Mouse (Mus musculus) brain, embryonic 14.5 days (tissue): ENCODE measurements at regions not wholly inside any gene's neighbourhood (a gene's known extent, or its start where the extent isn't known, plus 50 kb on each side); places are given as distances from the start of the nearest gene placed in this dataset.

Source experiments
- DNase-seq: peaks from one replicate; pipeline ENCODE4 v3.0.0-alpha.2; 2011; ENCODE audit warnings: low read depth
- CTCF ChIP-seq: fragments of 200-500 bp; IDR thresholded peaks from 2 replicates; pipeline ENCODE4 v1.5.1; 2012; ENCODE audit warnings: inconsistent platforms, mild to moderate bottlenecking, moderate library complexity, borderline replicate concordance; ENCODE audit not compliant: insufficient read depth, insufficient read length; ENCODE audit errors: extremely low read depth
- POLR2A ChIP-seq: fragments of 200-500 bp; IDR thresholded peaks from 2 replicates; pipeline ENCODE4 v1.6.1; 2012; ENCODE audit warnings: mild to moderate bottlenecking, inconsistent platforms, borderline replicate concordance; ENCODE audit not compliant: poor library complexity, insufficient read depth, insufficient read length, severe bottlenecking; ENCODE audit errors: extremely low read depth

- TF ChIP-seq CTCF (no peak), POLR2A (no peak)
Measured at GRCm38 (mm10) chr4:91929232-91929631, 217.8 kb downstream of the Izumo3 start.

GRCm38 (mm10) chr4:91907147-91907546 lies 239.9 kb downstream of the Izumo3 start:
- TF ChIP-seq CTCF, result no peak
- no peak for TF ChIP-seq POLR2A
- DNase-seq, result no peak

More at GRCm38 (mm10) chr4:91929232-91929631, 217.8 kb downstream of the Izumo3 start:
- DNase-seq, result peak; percentile 63

GRCm38 (mm10) chr4:91905111-91905510 lies 241.9 kb downstream of the Izumo3 start:
- TF ChIP-seq POLR2A (no peak), CTCF (no peak)
- DNase-seq, result peak; percentile 18

- TF ChIP-seq CTCF (no peak), POLR2A (no peak)
- DNase-seq, result peak; percentile 59
Measured at GRCm38 (mm10) chr4:91891419-91891818, 255.6 kb downstream of the Izumo3 start.
